ENCODE assay signal across 14 mouse cellular contexts in genomic region chr5:65748386-65748785, GRCm38 (mm10).
"Had no signal": no experiment of that assay in that cellular context is flagged by ENCODE, and none has a peak within 500 bp of the region (broad histone marks: within the 10 kb centered on the region; RNA-seq: fewer than 3 reads in every experiment).

No protein-coding gene starts in this region.

- ATAC-seq: midbrain, embryonic 13.5 days; midbrain, embryonic 15.5 days had no signal

- H3K27ac ChIP-seq: liver, embryonic 14.5 days; lung, embryonic 15.5 days; midbrain, embryonic 13.5 days; midbrain, embryonic 15.5 days; neural tube, embryonic 12.5 days; stomach, embryonic 15.5 days had no signal

- H3K36me3 ChIP-seq: lung, embryonic 15.5 days; midbrain, embryonic 13.5 days; midbrain, embryonic 15.5 days; neural tube, embryonic 12.5 days; stomach, embryonic 15.5 days had no signal

- H3K4me1 ChIP-seq: midbrain, embryonic 13.5 days; midbrain, embryonic 15.5 days; neural tube, embryonic 12.5 days; stomach, embryonic 15.5 days had no signal

- DNase-seq: lung, postnatal 10 days; lung, postnatal 4 days; right cerebral cortex, postnatal 14 days; thymus, adult 18-20 months; thymus, postnatal 14 days; thymus, postnatal 36 days had no signal

- H3K27me3 ChIP-seq: lung, embryonic 15.5 days; megakaryocyte, embryonic 14.5 days; midbrain, embryonic 13.5 days; midbrain, embryonic 15.5 days; neural tube, embryonic 12.5 days; stomach, embryonic 15.5 days had no signal

- H3K9ac ChIP-seq: liver, embryonic 14.5 days; lung, embryonic 15.5 days; midbrain, embryonic 13.5 days; midbrain, embryonic 15.5 days; neural tube, embryonic 12.5 days; stomach, embryonic 15.5 days had no signal

- H3K4me3 ChIP-seq: lung, embryonic 15.5 days; midbrain, embryonic 13.5 days; midbrain, embryonic 15.5 days; neural tube, embryonic 12.5 days; stomach, embryonic 15.5 days had no signal

- H3K9me3 ChIP-seq: lung, embryonic 15.5 days; megakaryocyte, embryonic 14.5 days; midbrain, embryonic 13.5 days; midbrain, embryonic 15.5 days; neural tube, embryonic 12.5 days; stomach, embryonic 15.5 days had no signal

- H3K4me2 ChIP-seq: lung, embryonic 15.5 days; midbrain, embryonic 11.5 days; midbrain, embryonic 13.5 days; midbrain, embryonic 15.5 days; neural tube, embryonic 12.5 days; stomach, embryonic 15.5 days had no signal
